Mouse (Mus musculus): ENCODE results near the gene A430033K04Rik. TPM values are rescaled to one million over a fixed set of nuclear protein-coding genes. Genes with fewer than 3 reads are reported as not detected.

A430033K04Rik gene
- 12.1 and 12.5 TPM in 2 replicates for polyA plus RNA-seq (2015; fragmentation: Nextera tagmentation; extraction: Ambion mirVana)

- peaks cover 5% of the 10 kb centered on the region; the same call in 1 of the 2 replicates for H3K36me3 ChIP-seq
- peak within 1 kb of the TSS; percentile 65 for H3K4me3 ChIP-seq (replicated peaks)
- peak within 1 kb of the TSS; percentile 81 for H3K27ac ChIP-seq
- H3K9ac ChIP-seq: peak within 1 kb of the TSS; percentile 68
- H3K27me3 ChIP-seq (replicated peaks): no peaks in the 10 kb centered on the region
- H3K4me1 ChIP-seq: peaks cover 10% of the 10 kb centered on the region
- peak within 1 kb of the TSS; percentile 67 for H3K4me2 ChIP-seq
- WGBS: under 1% methylated on average over 30 of the region's 30 CpGs
- ATAC-seq (ENCODE audit: insufficient read depth, low FRiP score, low read depth): peak; percentile 92
- no peaks in the 10 kb centered on the region for H3K9me3 ChIP-seq
Measured at GRCm38 (mm10) chr5:138622645-138623477, at the start of gene A430033K04Rik. A430033K04Rik (plus strand) TSS chr5:138622859.

GRCm38 (mm10) chr5:138587396-138587795 lies 35.3 kb upstream of the A430033K04Rik start:
- Histone ChIP-seq H3K4me1 (no peaks in the 10 kb centered on the region), H3K4me3 (replicated peaks) (no peak overlapping the region), H3K36me3 (no peaks in the 10 kb centered on the region), H3K4me2 (no peak overlapping the region), H3K27ac (no peak overlapping the region), H3K9me3 (no peaks in the 10 kb centered on the region; the same call in 1 of the 2 replicates), H3K9ac (no peak overlapping the region), H3K27me3 (replicated peaks) (no peaks in the 10 kb centered on the region)
- no peak for ATAC-seq (ENCODE audit: insufficient read depth, low FRiP score, low read depth)
- WGBS: 86% methylated on average over 6 of the region's 6 CpGs

GRCm38 (mm10) chr5:138618353-138618752 lies 4.3 kb upstream of the A430033K04Rik start:
- Histone ChIP-seq H3K9me3 (peaks cover 8% of the 10 kb centered on the region; the same call in 1 of the 2 replicates), H3K4me1 (no peaks in the 10 kb centered on the region; the same call in 1 of the 2 replicates), H3K36me3 (peaks cover 48% of the 10 kb centered on the region), H3K4me2 (peak overlapping the region; percentile 43), H3K4me3 (replicated peaks) (peak overlapping the region; percentile 16; the same call in 1 of the 2 replicates), H3K9ac (no peak overlapping the region), H3K27ac (no peak overlapping the region), H3K27me3 (replicated peaks) (no peaks in the 10 kb centered on the region)
- no peak for ATAC-seq (ENCODE audit: insufficient read depth, low FRiP score, low read depth)
- WGBS: 100% methylated on average over 1 of the region's 1 CpGs

- Histone ChIP-seq H3K27me3 (replicated peaks) (no peaks in the 10 kb centered on the region), H3K4me3 (replicated peaks) (peak within 1 kb of the TSS; percentile 88), H3K9ac (peak within 1 kb of the TSS; percentile 95), H3K4me2 (peak within 1 kb of the TSS; percentile 43), H3K9me3 (peaks cover 5% of the 10 kb centered on the region; the same call in 1 of the 2 replicates), H3K27ac (peak within 1 kb of the TSS; percentile 98), H3K4me1 (peaks cover 6% of the 10 kb centered on the region), H3K36me3 (peaks cover 36% of the 10 kb centered on the region)
- peak; percentile 95 for ATAC-seq (ENCODE audit: insufficient read depth, low FRiP score, low read depth)
- under 1% methylated on average over 43 of the region's 43 CpGs for WGBS
Measured at GRCm38 (mm10) chr5:138619211-138620128, 3.2 kb upstream of the A430033K04Rik start, which contains the start of gene Zfp68. Zfp68 (minus strand) TSS chr5:138619761.

- no peak for ATAC-seq (ENCODE audit: insufficient read depth, low FRiP score, low read depth)
- Histone ChIP-seq H3K27ac (peak overlapping the region; percentile 41; the same call in 1 of the 2 replicates), H3K4me1 (peaks cover 10% of the 10 kb centered on the region), H3K4me2 (no peak overlapping the region), H3K4me3 (replicated peaks) (no peak overlapping the region), H3K9ac (no peak overlapping the region), H3K9me3 (0 out of 2 replicates have a peak, but pooled peaks cover 5% of the 10 kb centered on the region), H3K36me3 (peaks cover 23% of the 10 kb centered on the region), H3K27me3 (replicated peaks) (no peaks in the 10 kb centered on the region)
- WGBS: 69% methylated on average over 5 of the region's 5 CpGs
Measured at GRCm38 (mm10) chr5:138620836-138621235, 1.8 kb upstream of the A430033K04Rik start.

GRCm38 (mm10) chr5:138623478-138623875 lies 818 bp downstream of the A430033K04Rik start:
- H3K4me3 ChIP-seq (replicated peaks): peak overlapping the region; percentile 65
- peak overlapping the region; percentile 81 for H3K27ac ChIP-seq
- no peaks in the 10 kb centered on the region for H3K36me3 ChIP-seq
- no peaks in the 10 kb centered on the region for H3K27me3 ChIP-seq (replicated peaks)
- ATAC-seq (ENCODE audit: insufficient read depth, low FRiP score, low read depth): no peak
- WGBS: 11% methylated on average over 3 of the region's 3 CpGs
- no peaks in the 10 kb centered on the region for H3K9me3 ChIP-seq
- peaks cover 10% of the 10 kb centered on the region for H3K4me1 ChIP-seq
- H3K4me2 ChIP-seq: peak overlapping the region; percentile 67
- H3K9ac ChIP-seq: no peak overlapping the region; the same call in 1 of the 2 replicates

- Histone ChIP-seq H3K4me2 (no peak overlapping the region), H3K27me3 (replicated peaks) (no peaks in the 10 kb centered on the region), H3K27ac (no peak overlapping the region), H3K9me3 (no peaks in the 10 kb centered on the region), H3K9ac (no peak overlapping the region), H3K4me1 (no peaks in the 10 kb centered on the region), H3K4me3 (replicated peaks) (no peak overlapping the region), H3K36me3 (peaks cover 17% of the 10 kb centered on the region)
- WGBS: 94% methylated on average over 2 of the region's 2 CpGs
- no peak for ATAC-seq (ENCODE audit: insufficient read depth, low FRiP score, low read depth)
Measured at GRCm38 (mm10) chr5:138636486-138636885, 13.8 kb downstream of the A430033K04Rik start.

- Histone ChIP-seq H3K27ac (no peak overlapping the region), H3K9ac (no peak overlapping the region), H3K36me3 (peaks cover 30% of the 10 kb centered on the region), H3K4me3 (replicated peaks) (no peak overlapping the region), H3K4me1 (no peaks in the 10 kb centered on the region), H3K4me2 (no peak overlapping the region), H3K9me3 (no peaks in the 10 kb centered on the region), H3K27me3 (replicated peaks) (no peaks in the 10 kb centered on the region)
- ATAC-seq (ENCODE audit: insufficient read depth, low FRiP score, low read depth): no peak
- 82% methylated on average over 3 of the region's 3 CpGs for WGBS
Measured at GRCm38 (mm10) chr5:138641081-138641480, 18.4 kb downstream of the A430033K04Rik start.

- Histone ChIP-seq H3K4me1 (no peaks in the 10 kb centered on the region), H3K27ac (no peak overlapping the region), H3K27me3 (replicated peaks) (no peaks in the 10 kb centered on the region), H3K9ac (no peak overlapping the region), H3K9me3 (no peaks in the 10 kb centered on the region), H3K4me2 (no peak overlapping the region), H3K4me3 (replicated peaks) (no peak overlapping the region), H3K36me3 (peaks cover 35% of the 10 kb centered on the region)
- ATAC-seq (ENCODE audit: insufficient read depth, low FRiP score, low read depth): no peak
- WGBS: 92% methylated on average over 3 of the region's 3 CpGs
Measured at GRCm38 (mm10) chr5:138641761-138642160, 19.1 kb downstream of the A430033K04Rik start.

- Histone ChIP-seq H3K9ac (no peak overlapping the region), H3K4me1 (no peaks in the 10 kb centered on the region), H3K36me3 (peaks cover 5% of the 10 kb centered on the region; the same call in 1 of the 2 replicates), H3K4me3 (replicated peaks) (no peak overlapping the region), H3K27ac (no peak overlapping the region), H3K27me3 (replicated peaks) (no peaks in the 10 kb centered on the region), H3K4me2 (no peak overlapping the region), H3K9me3 (no peaks in the 10 kb centered on the region)
- ATAC-seq (ENCODE audit: insufficient read depth, low FRiP score, low read depth): no peak
- WGBS: 87% methylated on average over 1 of the region's 1 CpGs
Measured at GRCm38 (mm10) chr5:138652911-138653310, 30.3 kb downstream of the A430033K04Rik start.

- H3K4me1 ChIP-seq: no peaks in the 10 kb centered on the region
- WGBS: 15% methylated on average over 2 of the region's 2 CpGs
- H3K4me3 ChIP-seq (replicated peaks): no peak overlapping the region
- H3K9ac ChIP-seq: no peak overlapping the region
- no peak overlapping the region for H3K4me2 ChIP-seq
- H3K36me3 ChIP-seq: no peaks in the 10 kb centered on the region
- H3K9me3 ChIP-seq: no peaks in the 10 kb centered on the region
- peak; percentile 60; the same call in 1 of the 2 replicates for ATAC-seq (ENCODE audit: insufficient read depth, low FRiP score, low read depth)
- no peak overlapping the region for H3K27ac ChIP-seq
- no peaks in the 10 kb centered on the region for H3K27me3 ChIP-seq (replicated peaks)
Measured at GRCm38 (mm10) chr5:138656477-138657156, 34.0 kb downstream of the A430033K04Rik start.
